Mouse (Mus musculus) ovary, postnatal 36 days (tissue): ENCODE data around the gene Zfp423.
A peak's percentile ranks its signal among the peaks of the same experiment; 100 is the strongest.

ENCODE experiments used
- DNase-seq: peaks from one replicate; pipeline ENCODE4 v3.0.0; 2022; ENCODE audit warnings: low spot score, mixed read lengths

The Zfp423 gene

GRCm38 (mm10) chr8:87663349-87664216 is 295.8 kb downstream of the Zfp423 start:
- DNase-seq: peak; percentile 77

DNA sequence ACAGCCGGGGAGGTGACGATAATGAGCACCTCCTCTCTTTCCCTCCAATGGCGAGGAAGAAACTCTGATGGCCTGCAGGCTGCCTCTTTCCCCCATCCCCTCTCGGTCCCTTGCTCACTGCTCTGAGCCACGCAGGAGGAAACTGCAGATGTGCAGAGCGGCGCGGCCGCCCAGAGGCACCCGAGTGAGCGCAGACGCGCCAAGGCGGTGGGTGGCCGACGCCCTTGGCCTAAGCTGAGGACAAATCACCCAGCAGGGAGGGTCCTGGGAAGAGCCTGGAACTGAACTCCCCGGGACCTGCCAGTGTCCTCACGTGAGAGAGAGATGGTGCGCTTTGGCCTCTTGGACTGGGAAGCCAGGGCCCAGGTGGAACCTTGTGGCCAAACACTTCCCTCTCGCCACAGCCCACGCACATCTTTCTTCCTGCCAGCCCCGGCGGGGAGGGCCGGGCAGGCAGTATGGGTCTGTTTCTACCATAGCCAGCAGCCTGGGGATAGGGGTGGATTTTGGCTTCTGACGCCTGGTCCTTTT is 296.5 kb downstream of the Zfp423 start:
- peak; percentile 20 for DNase-seq

DNA sequence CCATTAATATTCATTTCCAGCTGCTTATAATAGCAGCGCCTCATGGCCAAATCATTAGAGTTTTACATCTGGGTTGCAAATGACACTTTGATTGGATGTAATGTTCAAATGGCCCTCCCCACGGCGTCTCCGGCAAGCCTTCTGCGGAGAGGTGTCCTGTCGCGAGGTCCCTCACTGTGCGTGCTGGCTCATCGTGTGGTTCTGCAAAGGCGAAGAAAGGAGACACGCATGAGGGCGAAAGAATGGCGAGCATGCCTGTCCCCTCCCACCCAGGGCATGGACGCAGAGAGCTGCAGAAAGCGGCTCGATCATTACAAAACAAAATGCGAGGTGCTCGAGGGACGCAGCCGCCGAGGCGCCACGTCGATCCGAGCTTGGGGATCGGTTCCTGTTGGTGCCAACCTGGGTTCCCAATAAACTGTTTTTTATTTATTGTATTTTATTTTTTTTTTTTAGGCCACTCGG is 297.1 kb downstream of the Zfp423 start:
- no peak for DNase-seq

GRCm38 (mm10) chr8:87660916-87661910 is 298.2 kb downstream of the Zfp423 start:
- DNase-seq: no peak

DNA sequence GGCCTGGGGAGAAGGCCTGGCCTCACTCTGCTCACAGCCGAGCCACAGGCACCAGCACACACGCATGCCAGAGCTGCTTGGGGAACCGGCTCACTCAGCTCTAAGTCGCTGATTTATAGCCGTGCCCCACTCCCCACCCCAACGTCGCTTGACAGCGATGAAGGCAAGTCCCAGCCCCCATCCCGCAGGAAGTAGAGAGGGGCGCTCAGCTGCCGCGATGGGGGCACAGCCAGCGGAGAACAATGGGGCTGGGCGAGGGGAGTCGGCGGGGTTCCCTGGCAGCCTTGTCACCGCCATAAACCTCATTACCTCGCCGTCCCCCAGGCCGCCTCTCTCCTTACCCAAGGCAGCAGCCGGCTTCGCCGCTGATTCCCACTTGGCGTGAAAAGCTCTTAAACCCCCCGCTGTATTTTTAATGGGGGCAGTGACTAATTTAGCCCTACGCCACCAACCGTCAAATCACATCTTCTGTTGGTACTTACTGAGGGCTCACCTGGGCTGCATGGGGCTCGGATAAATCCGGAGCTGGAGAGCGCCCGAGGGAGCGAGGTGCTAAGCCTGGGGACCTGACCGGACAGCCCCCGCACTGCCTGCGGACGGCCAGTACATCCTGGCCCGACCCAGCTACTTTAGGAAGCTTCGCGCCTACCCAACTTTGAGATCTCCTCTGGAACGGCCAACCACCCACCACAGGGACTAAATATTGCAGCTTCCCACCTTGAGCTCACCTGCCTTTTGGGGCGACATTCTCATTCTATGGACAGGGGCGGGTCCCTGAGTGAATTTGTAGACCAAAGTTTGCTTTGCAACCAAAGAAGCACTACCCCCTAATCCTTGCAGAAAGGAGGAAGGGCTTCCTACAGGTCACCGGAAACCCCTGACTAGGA is 299.1 kb downstream of the Zfp423 start:
- DNase-seq: no peak

GRCm38 (mm10) chr8:87657488-87657887 is 301.9 kb downstream of the Zfp423 start:
- DNase-seq: no peak

- DNase-seq: peak; percentile 80
Measured at GRCm38 (mm10) chr8:87656484-87657230, 302.7 kb downstream of the Zfp423 start.

GRCm38 (mm10) chr8:87655946-87656345 is 303.4 kb downstream of the Zfp423 start:
- DNase-seq: no peak

DNA sequence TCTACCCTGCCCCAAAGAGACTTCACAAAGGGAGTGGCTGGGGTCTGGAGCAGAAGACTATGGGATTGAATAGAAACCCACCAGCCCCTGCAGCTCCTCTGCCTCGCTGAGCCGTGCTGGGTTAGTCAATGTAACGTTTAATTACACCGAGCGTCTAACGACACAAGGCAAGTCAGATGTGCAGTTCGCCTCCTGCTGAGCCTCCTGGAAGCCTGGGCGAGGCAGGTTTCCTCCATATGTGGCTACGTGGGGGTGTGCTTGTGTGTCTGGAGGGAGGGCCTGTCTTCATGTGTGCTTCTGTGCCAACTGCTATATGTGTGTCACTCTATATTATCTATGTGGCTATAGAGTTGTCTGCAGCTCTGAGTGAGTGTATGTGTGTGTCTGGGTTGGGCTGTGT is 311.6 kb downstream of the Zfp423 start:
- DNase-seq: no peak

GRCm38 (mm10) chr8:87645829-87646483 is 313.4 kb downstream of the Zfp423 start:
- no peak for DNase-seq

- no peak for DNase-seq
Measured at GRCm38 (mm10) chr8:87645371-87645770, 314.0 kb downstream of the Zfp423 start.

DNA sequence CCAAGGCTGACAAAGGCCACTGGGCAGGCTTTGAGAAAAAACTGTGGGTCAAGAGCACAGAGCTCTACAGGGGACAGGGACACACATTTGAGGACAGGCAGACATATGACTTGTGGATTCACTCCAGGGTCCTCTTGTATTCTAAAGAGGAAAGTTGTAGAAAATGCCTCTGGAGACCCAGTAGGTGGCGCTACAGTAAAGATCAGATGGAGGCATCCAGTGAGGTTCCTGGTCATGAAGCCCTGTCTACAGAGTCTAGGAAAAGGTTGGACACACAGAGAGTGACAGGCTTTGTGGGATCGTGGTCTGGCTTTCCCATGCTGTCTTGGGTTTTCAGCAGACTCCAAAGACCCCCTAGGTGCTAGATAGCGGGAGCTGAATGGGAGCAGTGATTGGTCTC is 318.5 kb downstream of the Zfp423 start:
- no peak for DNase-seq

DNA sequence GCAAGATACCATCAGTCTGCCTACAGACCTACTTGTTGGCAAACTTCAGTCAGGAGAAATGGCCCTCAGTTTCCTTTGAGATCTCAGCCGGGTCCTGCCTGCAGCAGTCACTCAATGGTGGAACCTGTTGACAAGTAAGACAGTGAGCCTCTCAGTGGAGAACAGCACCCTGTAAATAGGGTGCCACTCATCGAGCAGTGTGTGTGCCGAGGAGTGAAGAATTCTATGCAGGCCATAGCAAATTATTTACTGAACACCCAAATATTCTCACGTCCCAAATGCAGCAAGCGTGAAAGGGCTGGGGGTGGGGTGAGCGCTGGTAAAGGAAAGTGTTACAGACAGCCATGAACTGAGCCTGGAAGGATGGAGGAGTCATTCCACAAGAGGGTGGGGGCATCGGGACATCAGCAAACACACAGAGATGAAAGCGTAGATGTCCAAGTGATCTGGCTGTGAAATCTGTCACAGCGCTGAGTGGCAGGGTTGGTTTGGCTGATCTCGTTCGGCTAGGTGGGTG is 323.1 kb downstream of the Zfp423 start:
- DNase-seq: no peak

DNA sequence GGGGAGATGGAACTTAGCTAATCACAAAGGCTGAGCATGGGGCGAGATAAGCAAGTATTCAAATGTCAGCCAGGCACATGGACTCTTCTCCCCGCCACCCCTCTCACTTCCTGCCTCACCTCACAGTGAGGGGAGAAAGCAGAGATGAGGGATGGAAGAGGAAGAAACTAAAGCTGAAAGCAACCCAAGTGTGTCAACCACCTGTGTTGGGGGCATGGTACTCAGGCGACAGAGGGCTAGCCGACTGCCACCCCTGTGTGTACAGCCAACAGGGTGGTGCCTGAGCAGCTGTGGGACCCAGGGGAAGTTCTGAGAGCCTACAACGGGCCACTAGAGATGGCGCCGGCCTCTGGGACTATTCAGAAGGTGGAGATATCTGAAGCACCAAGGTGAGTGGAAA is 327.6 kb downstream of the Zfp423 start:
- no peak for DNase-seq

DNA sequence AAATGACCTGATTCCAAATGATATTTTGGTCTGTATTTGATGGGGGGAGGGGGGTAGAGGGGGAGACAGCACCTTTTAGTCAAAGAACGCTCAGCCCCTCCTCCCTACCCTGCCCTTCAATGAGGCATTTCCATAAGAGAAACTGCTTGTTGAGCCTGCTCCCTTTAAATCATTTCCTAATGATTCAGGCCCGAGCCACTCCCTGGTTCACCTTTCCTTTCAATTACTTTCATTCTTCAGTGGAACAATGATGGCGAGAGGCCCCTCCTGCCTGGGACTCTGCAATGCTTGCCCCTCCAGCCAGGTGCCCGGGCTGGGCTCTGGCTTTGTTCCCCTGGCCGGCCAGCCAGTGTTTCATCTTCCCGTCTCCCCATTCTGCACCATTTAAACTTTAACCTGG is 329.7 kb downstream of the Zfp423 start:
- DNase-seq: no peak

DNA sequence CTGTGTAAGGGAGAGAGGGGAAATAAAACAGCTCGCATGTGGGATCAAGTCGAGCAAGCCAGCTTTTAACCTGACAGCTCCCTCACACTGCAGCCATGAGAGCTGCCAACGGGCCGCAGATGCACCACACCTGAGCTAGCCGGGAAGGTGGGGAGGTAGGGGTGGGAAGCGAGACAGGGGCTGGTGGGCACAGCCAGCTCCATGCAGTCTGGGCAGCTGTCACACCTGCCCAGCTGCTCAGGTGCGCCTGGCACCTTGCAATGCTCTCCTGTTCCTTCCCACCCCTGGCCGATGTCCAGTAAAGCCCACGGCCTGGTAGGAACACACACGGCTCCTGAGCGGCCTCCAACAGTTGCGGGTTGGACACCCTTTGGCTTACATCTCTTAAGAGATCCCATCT is 338.2 kb downstream of the Zfp423 start:
- no peak for DNase-seq

- DNase-seq: no peak
Measured at GRCm38 (mm10) chr8:87620225-87620624, 339.2 kb downstream of the Zfp423 start.

GRCm38 (mm10) chr8:87619529-87619928 is 339.9 kb downstream of the Zfp423 start:
- DNase-seq: no peak

GRCm38 (mm10) chr8:87619118-87619517 is 340.3 kb downstream of the Zfp423 start:
- no peak for DNase-seq

DNA sequence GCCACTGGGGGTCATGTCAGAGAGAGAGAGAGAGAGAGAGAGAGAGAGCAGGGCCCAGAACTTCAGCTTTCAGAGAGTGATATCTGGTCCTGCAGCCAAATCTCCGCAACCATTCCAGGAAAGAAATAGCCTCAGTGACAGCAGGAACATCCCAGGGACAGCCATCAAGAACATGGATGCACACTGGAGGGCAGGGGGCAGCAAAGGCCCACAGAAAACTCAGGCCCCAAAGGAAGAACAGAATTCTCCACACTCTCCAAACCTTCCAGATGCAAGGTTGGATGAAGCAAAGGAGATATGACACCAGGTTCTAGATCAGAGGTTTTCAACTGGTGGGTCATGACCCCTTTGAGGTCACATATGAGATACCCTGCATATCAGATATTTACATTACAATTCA is 345.7 kb downstream of the Zfp423 start:
- no peak for DNase-seq
